Mouse (Mus musculus) lung, postnatal 0 days (tissue): Measurements from ENCODE around the gene 1700129C05Rik. TPM values are rescaled to one million over a fixed set of nuclear protein-coding genes. Genes with fewer than 3 reads are reported as not detected.

ENCODE experiments used
- ATAC-seq: fragments of 200-750 bp; cut with Nextera tagmentation; 2 replicates; pipeline ENCODE4 v1.8.0; 2017; ENCODE audit warnings: moderate library complexity
- DNase-seq: peaks from one replicate; pipeline ENCODE4 v3.0.0-alpha.2; 2016; ENCODE audit warnings: low spot score
- H3K27ac ChIP-seq: fragments of 300-500 bp; sonication (generic); 2 replicates; pipeline ENCODE4 v1.5.1; 2014; ENCODE audit warnings: antibody characterized with exemption, mild to moderate bottlenecking, low read length, mixed read lengths
- H3K27me3 ChIP-seq: fragments of 300-500 bp; sonication (generic); replicated peaks from 2 replicates; pipeline ENCODE4 v1.6.1; 2014; ENCODE audit warnings: low read length, mixed read lengths; ENCODE audit not compliant: insufficient read depth
- H3K36me3 ChIP-seq: fragments of 300-500 bp; sonication (generic); 2 replicates; pipeline ENCODE4 v1.6.1; 2014; ENCODE audit warnings: low read length, mixed read lengths; ENCODE audit not compliant: insufficient read depth
- H3K4me1 ChIP-seq: fragments of 300-500 bp; sonication (generic); 2 replicates; pipeline ENCODE4 v1.6.1; 2014; ENCODE audit warnings: antibody characterized with exemption, low read depth, low read length, mixed read lengths; ENCODE audit not compliant: insufficient read depth
- H3K4me2 ChIP-seq: fragments of 300-500 bp; sonication (generic); replicated peaks from 2 replicates; pipeline ENCODE4 v1.6.1; 2014; ENCODE audit warnings: low read depth, mild to moderate bottlenecking, low read length, moderate library complexity, mixed read lengths
- H3K4me3 ChIP-seq: fragments of 300-500 bp; sonication (generic); 2 replicates; pipeline ENCODE4 v1.5.1; 2014; ENCODE audit warnings: low read depth, low read length
- H3K9ac ChIP-seq: fragments of 300-500 bp; sonication (generic); replicated peaks from 2 replicates; pipeline ENCODE4 v1.6.1; 2014; ENCODE audit warnings: low read depth, mild to moderate bottlenecking
- H3K9me3 ChIP-seq: fragments of 300-500 bp; sonication (generic); 2 replicates; pipeline ENCODE4 v1.6.1; 2016; ENCODE audit warnings: low read length, mixed read lengths
- CTCF ChIP-seq: IDR thresholded peaks from 2 replicates; pipeline ENCODE4 v1.5.1; 2016; ENCODE audit warnings: antibody characterized with exemption, mild to moderate bottlenecking
- EP300 ChIP-seq: IDR thresholded peaks from 2 replicates; pipeline ENCODE4 v1.6.1; 2016; ENCODE audit warnings: antibody characterized with exemption, mild to moderate bottlenecking, control low read depth
- WGBS: fragments of 180-500 bp; shearing (Covaris S2); extraction: QIAGEN DNeasy Blood & Tissue Kit; methylation state at CpG from one replicate; pipeline ENCODE4 v1.1.7; 2014; 5-methylcytosine and 5-hydroxymethylcytosine counted together
- polyA plus RNA-seq: library from polyadenylated mRNA; unstranded; fragments of >200 nt; fragmentation: Nextera tagmentation; extraction: Ambion mirVana; gene quantifications from 2 replicates; pipeline ENCODE4 v1.2.1, GENCODE M21; 2015

1700129C05Rik gene
- polyA plus RNA-seq: not detected in 2 replicates

- no peak within 1 kb of the TSS for H3K9ac ChIP-seq
- H3K4me3 ChIP-seq: no peak within 1 kb of the TSS
- H3K27me3 ChIP-seq: no peaks in the 10 kb centered on the region
- H3K27ac ChIP-seq: no peak within 1 kb of the TSS
- DNase-seq: no peak
- 94% methylated on average over 4 of the region's 4 CpGs for WGBS
- no peaks in the 10 kb centered on the region for H3K9me3 ChIP-seq
- TF ChIP-seq EP300 (no peak), CTCF (no peak)
- no peak within 1 kb of the TSS for H3K4me2 ChIP-seq
- no peak for ATAC-seq
- H3K4me1 ChIP-seq: no peaks in the 10 kb centered on the region
- no peaks in the 10 kb centered on the region for H3K36me3 ChIP-seq
Observed at GRCm38 (mm10) chr14:59142793-59143192, at the start of gene 1700129C05Rik. Gene 1700129C05Rik, minus strand, starts transcription at chr14:59142893.

- ATAC-seq (no peak), DNase-seq (no peak)
- Histone ChIP-seq H3K4me2 (no peak overlapping the region), H3K4me3 (no peak overlapping the region), H3K4me1 (no peaks in the 10 kb centered on the region), H3K9me3 (no peaks in the 10 kb centered on the region), H3K27ac (no peak overlapping the region), H3K27me3 (no peaks in the 10 kb centered on the region), H3K36me3 (no peaks in the 10 kb centered on the region), H3K9ac (no peak overlapping the region)
- 80% methylated on average over 2 of the region's 2 CpGs for WGBS
- no peak for TF ChIP-seq CTCF
Observed at GRCm38 (mm10) chr14:59186121-59186520, 43.4 kb upstream of the 1700129C05Rik start.

- ATAC-seq: no peak
Observed at GRCm38 (mm10) chr14:59185514-59185913, 42.8 kb upstream of the 1700129C05Rik start.

GRCm38 (mm10) chr14:59182732-59183131 is 40.0 kb upstream of the 1700129C05Rik start:
- Histone ChIP-seq H3K9ac (no peak overlapping the region), H3K4me3 (no peak overlapping the region), H3K9me3 (no peaks in the 10 kb centered on the region), H3K27me3 (no peaks in the 10 kb centered on the region), H3K36me3 (no peaks in the 10 kb centered on the region), H3K4me2 (no peak overlapping the region), H3K4me1 (no peaks in the 10 kb centered on the region), H3K27ac (no peak overlapping the region)
- 65% methylated on average over 2 of the region's 2 CpGs for WGBS
- TF ChIP-seq EP300: no peak
- TF ChIP-seq CTCF: no peak
- DNase-seq (no peak), ATAC-seq (no peak)

More at GRCm38 (mm10) chr14:59185514-59185913, 42.8 kb upstream of the 1700129C05Rik start:
- H3K27me3 ChIP-seq: no peaks in the 10 kb centered on the region
- TF ChIP-seq EP300 (no peak), CTCF (no peak)
- H3K9me3 ChIP-seq: no peaks in the 10 kb centered on the region
- H3K27ac ChIP-seq: no peak overlapping the region
- H3K36me3 ChIP-seq: no peaks in the 10 kb centered on the region
- no peak overlapping the region for H3K4me2 ChIP-seq
- DNase-seq: no peak
- H3K9ac ChIP-seq: no peak overlapping the region
- H3K4me3 ChIP-seq: no peak overlapping the region
- no peaks in the 10 kb centered on the region for H3K4me1 ChIP-seq

- no peaks in the 10 kb centered on the region for H3K9me3 ChIP-seq
- no peak for ATAC-seq
- H3K27me3 ChIP-seq: no peaks in the 10 kb centered on the region
- TF ChIP-seq CTCF (no peak), EP300 (no peak)
- no peak within 1 kb of the TSS for H3K27ac ChIP-seq
- DNase-seq: no peak
- no peak within 1 kb of the TSS for H3K4me2 ChIP-seq
- no peak within 1 kb of the TSS for H3K4me3 ChIP-seq
- H3K36me3 ChIP-seq: no peaks in the 10 kb centered on the region
- no peaks in the 10 kb centered on the region for H3K4me1 ChIP-seq
- no peak within 1 kb of the TSS for H3K9ac ChIP-seq
- 80% methylated on average over 3 of the region's 3 CpGs for WGBS
Observed at GRCm38 (mm10) chr14:59178649-59179048, 36.0 kb upstream of the 1700129C05Rik start, which contains the start of gene Gm5142. Gene Gm5142, minus strand, starts transcription at chr14:59178749.

GRCm38 (mm10) chr14:59157016-59157698 is 14.5 kb upstream of the 1700129C05Rik start:
- Histone ChIP-seq H3K4me2 (no peak overlapping the region), H3K9ac (no peak overlapping the region), H3K27me3 (no peaks in the 10 kb centered on the region), H3K4me1 (no peaks in the 10 kb centered on the region), H3K4me3 (no peak overlapping the region), H3K36me3 (no peaks in the 10 kb centered on the region), H3K9me3 (no peaks in the 10 kb centered on the region), H3K27ac (no peak overlapping the region)
- no peak for DNase-seq
- TF ChIP-seq EP300 (no peak), CTCF (no peak)
- ATAC-seq: no peak
- 39% methylated on average over 3 of the region's 3 CpGs for WGBS
